Mouse (Mus musculus) kidney, postnatal 25 days (tissue): Measurements from ENCODE around the gene Vmn1r72.
"Not testable (repeated sequence)": the region's sequence is repeated elsewhere in the genome, so short reads cannot be mapped to it uniquely, and the experiment has no call there.

Source experiments
- DNase-seq, 2 experiments: peaks; one replicate each; pipeline ENCODE4 v3.0.0; 2021; ENCODE audit warnings: mixed read lengths in 2 of 2

Vmn1r72 gene

DNA sequence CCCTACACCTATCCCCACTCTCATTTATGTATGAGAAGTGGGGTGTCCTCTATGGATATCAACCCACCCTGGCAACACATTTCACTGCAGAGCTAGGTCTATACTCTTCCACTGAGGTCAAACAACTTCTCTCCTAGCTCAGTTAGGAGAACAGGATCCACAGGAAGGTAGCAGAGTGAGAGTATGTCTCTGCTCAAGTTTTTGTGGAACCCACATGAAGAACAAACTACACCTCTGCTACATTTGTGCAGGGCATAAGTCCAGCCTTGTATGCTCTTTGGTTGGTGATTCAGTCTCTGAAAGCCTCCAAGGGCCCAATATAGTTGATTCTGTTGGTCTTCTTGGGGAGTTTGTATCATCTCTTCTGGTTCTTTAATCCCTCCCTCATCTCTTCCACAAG lies at the start of gene Vmn1r72:
Vmn1r72 (minus strand) TSS at position 101 of the 400 bp plus-strand sequence.
- DNase-seq = not testable (repeated sequence)

DNA sequence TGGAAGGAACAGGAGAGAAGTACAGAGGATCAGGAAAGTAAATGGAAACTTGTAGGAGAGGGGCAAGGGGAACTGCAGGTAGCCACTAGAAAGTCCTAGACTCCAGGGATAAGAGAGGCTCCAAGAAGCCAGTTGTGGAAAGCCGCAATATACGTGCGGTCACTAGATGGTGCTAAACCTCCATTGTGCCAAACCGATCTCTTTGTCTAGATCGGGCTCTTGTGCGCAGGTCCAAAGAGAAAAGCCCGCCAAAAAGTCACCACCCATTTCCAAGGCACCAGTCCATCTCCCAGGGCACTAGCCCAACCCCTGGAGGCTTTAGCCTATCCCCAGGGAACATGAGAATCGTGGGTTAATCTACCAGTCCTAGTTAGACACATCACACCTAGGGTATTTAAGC lies 62.9 kb downstream of the Vmn1r72 start:
- DNase-seq = peak in 1 of 2 experiments; percentile 4
